Mouse (Mus musculus) small intestine, adult 2 months (tissue): ENCODE measurements around the gene Zfp345.
"Not testable (repeated sequence)": the region's sequence is repeated elsewhere in the genome, so short reads cannot be mapped to it uniquely, and the experiment has no call there.

Experiments used
- CTCF ChIP-seq: fragments of 200-500 bp; IDR thresholded peaks from 2 replicates; pipeline ENCODE4 v1.5.1; 2012; ENCODE audit warnings: low read depth, mild to moderate bottlenecking, control low read depth, inconsistent platforms, low read length, moderate library complexity, mixed read lengths; ENCODE audit not compliant: insufficient replicate concordance, insufficient read length; ENCODE audit errors: extremely low read depth
- POLR2A ChIP-seq: fragments of 200-500 bp; IDR thresholded peaks from 2 replicates; pipeline ENCODE4 v1.6.1; 2012; ENCODE audit warnings: low read depth, mild to moderate bottlenecking, control low read depth, inconsistent platforms, low read length, moderate library complexity

GRCm38 (mm10) chr2:150500124-150500973 lies 15.5 kb upstream of the Zfp345 start:
- not testable (repeated sequence) for TF ChIP-seq POLR2A, CTCF
